Mouse (Mus musculus) cerebellum, postnatal 25 days (tissue): Measurements from ENCODE around the gene Ephb6.
"Not testable (repeated sequence)": the region's sequence is repeated elsewhere in the genome, so short reads cannot be mapped to it uniquely, and the experiment has no call there.

Source experiments
- DNase-seq, 2 experiments: peaks; one replicate each; pipeline ENCODE4 v3.0.0; 2021; ENCODE audit warnings: mixed read lengths in 2 of 2

The Ephb6 gene

GRCm38 (mm10) chr6:41605061-41605793, at the start of gene Ephb6:
TSS of gene Ephb6 (plus strand) at chr6:41605482.
- DNase-seq, result peak; percentile 40 to 56

- no peak for DNase-seq
Measured at GRCm38 (mm10) chr6:41556389-41556788, 48.9 kb upstream of the Ephb6 start.

- DNase-seq, result no peak
Measured at GRCm38 (mm10) chr6:41557468-41557867, 47.8 kb upstream of the Ephb6 start.

GRCm38 (mm10) chr6:41558271-41558670, 47.0 kb upstream of the Ephb6 start:
- no peak for DNase-seq

GRCm38 (mm10) chr6:41559331-41559730, 46.0 kb upstream of the Ephb6 start:
- no peak for DNase-seq

- DNase-seq, result no peak
Measured at GRCm38 (mm10) chr6:41560273-41560672, 45.0 kb upstream of the Ephb6 start.

- no peak for DNase-seq
Measured at GRCm38 (mm10) chr6:41562598-41562997, 42.7 kb upstream of the Ephb6 start.

- not testable (repeated sequence) for DNase-seq
Measured at GRCm38 (mm10) chr6:41563104-41563951, 42.0 kb upstream of the Ephb6 start.

- no peak for DNase-seq
Measured at GRCm38 (mm10) chr6:41565261-41565660, 40.0 kb upstream of the Ephb6 start.

GRCm38 (mm10) chr6:41566965-41567364, 38.3 kb upstream of the Ephb6 start:
- no peak for DNase-seq

- no peak for DNase-seq
Measured at GRCm38 (mm10) chr6:41569078-41569477, 36.2 kb upstream of the Ephb6 start.

- no peak for DNase-seq
Measured at GRCm38 (mm10) chr6:41576526-41577097, 28.7 kb upstream of the Ephb6 start.

GRCm38 (mm10) chr6:41577297-41577696, 28.0 kb upstream of the Ephb6 start:
- peak in 1 of 2 experiments; percentile 11 for DNase-seq

- no peak for DNase-seq
Measured at GRCm38 (mm10) chr6:41581295-41581694, 24.0 kb upstream of the Ephb6 start.

- no peak for DNase-seq
Measured at GRCm38 (mm10) chr6:41582189-41582588, 23.1 kb upstream of the Ephb6 start.

- DNase-seq, result peak; percentile 24 to 34
Measured at GRCm38 (mm10) chr6:41604401-41605050, 756 bp upstream of the Ephb6 start.

GRCm38 (mm10) chr6:41605794-41606104, 467 bp downstream of the Ephb6 start:
- DNase-seq, result no peak

- peak in 1 of 2 experiments; percentile 26 for DNase-seq
Measured at GRCm38 (mm10) chr6:41606214-41606613, 932 bp downstream of the Ephb6 start.

GRCm38 (mm10) chr6:41607637-41608036, 2.4 kb downstream of the Ephb6 start:
- DNase-seq, result no peak

- no peak for DNase-seq
Measured at GRCm38 (mm10) chr6:41620173-41620798, 15.0 kb downstream of the Ephb6 start.

- no peak for DNase-seq
Measured at GRCm38 (mm10) chr6:41621241-41621990, 16.1 kb downstream of the Ephb6 start.

GRCm38 (mm10) chr6:41622661-41623060, 17.4 kb downstream of the Ephb6 start:
- no peak for DNase-seq
